Mouse (Mus musculus) megakaryocyte, embryonic 14.5 days (primary cell): ENCODE results near the gene Ikzf3.

Source experiments
- FLI1 ChIP-seq: IDR thresholded peaks from 2 replicates; pipeline ENCODE4 v1.6.1; 2012; ENCODE audit warnings: low read length, inconsistent platforms, mixed read lengths
- GATA1 ChIP-seq: IDR thresholded peaks from 3 replicates; pipeline ENCODE4 v1.6.1; 2012; ENCODE audit warnings: mixed read lengths, low read length, inconsistent platforms, borderline replicate concordance

DNA sequence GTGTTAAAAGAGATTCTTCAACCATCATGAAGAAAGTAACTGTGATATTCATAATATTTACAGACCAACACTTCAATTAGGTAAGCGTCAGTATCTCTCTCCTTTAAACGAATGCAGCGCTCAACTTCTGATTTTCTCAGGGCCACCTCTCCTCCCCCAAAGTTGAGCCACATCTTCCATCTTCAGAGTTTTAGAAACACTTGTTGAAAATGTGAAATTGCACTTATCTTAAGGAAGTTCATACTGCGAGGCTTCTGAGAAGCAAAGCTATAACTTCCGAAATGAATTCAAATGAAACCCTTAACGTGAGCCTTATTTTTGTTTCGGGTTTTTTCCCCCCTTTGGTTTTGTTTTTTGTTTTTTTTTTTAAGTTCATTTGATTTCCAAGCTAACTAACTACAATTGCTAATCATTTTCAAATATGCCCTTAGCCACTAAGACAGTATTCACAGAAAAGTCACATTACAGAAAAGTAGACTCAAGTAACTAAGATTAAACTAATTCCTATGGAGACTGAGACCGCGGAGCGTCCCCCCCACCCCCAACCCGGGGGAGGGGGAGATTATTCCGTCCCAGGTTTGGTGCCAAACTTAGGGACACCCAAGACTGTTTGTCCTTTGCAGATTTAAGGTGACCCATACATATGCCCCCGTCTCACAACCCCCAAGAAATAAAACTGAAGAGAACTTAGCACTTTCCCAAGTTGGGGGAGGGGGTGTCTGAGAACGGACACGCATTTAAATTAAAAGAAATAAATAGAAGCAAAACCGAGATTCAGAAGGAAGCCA is 747 bp downstream of the Ikzf3 start:
- TF ChIP-seq GATA1 (no peak), FLI1 (no peak)
